Mouse (Mus musculus): ENCODE measurements at regions not wholly inside any gene's neighbourhood (a gene's known extent, or its start where the extent isn't known, plus 50 kb on each side); places are given as distances from the start of the nearest gene placed in this dataset.

DNA sequence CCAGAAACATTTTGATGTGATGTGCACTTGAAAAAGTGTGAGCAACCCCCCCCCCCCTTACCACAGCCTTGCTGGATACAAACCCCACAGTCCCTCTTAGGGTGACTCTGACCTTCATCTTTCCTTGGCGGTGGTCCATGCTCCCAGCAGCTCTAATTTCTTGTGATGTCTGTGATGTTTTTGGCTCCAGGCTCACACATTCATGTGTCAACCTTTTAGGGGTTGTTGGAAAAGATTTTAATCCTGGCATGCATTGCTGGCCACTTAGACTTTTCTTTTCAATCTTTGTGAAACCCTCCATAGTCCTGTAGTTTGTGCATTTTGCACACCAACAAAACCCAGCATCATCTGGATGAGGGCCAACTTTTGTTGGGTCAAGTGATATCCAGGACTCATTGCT lies 134.9 kb upstream of the Igfbp3 start:
- no peak for DNase-seq (ENCODE audit: low read depth)

- DNase-seq (ENCODE audit: low read depth), result no peak
Observed at GRCm38 (mm10) chr11:7337826-7338225, 124.1 kb upstream of the Igfbp3 start.

GRCm38 (mm10) chr11:7317409-7317970 lies 103.8 kb upstream of the Igfbp3 start:
- no peak for DNase-seq (ENCODE audit: low read depth)

GRCm38 (mm10) chr11:7296252-7296651 lies 82.5 kb upstream of the Igfbp3 start:
- no peak for DNase-seq (ENCODE audit: low read depth)

- DNase-seq (ENCODE audit: low read depth), result no peak
Observed at GRCm38 (mm10) chr11:7289242-7289938, 75.7 kb upstream of the Igfbp3 start.

- DNase-seq (ENCODE audit: low read depth), result no peak
Observed at GRCm38 (mm10) chr11:7284836-7285490, 71.2 kb upstream of the Igfbp3 start.

DNA sequence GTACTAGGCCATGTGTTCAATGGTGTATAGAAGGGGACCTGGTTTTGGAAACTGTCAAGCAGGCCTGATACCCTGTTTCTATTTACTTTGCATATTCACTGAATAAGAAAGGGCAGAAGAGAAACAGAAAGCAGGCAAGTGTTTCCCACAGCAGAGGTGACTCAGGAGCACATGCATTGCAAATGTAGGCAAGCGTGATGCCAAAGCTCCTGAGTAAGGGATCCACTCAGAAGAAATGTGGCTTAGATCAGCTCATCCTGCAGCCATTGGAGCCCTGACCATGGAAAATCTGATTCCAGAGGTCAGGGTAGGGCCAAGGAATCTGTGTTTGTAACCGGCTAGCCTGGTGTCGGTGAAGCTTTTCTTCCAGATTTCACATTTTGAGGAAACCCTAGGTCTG lies 69.3 kb upstream of the Igfbp3 start:
- DNase-seq (ENCODE audit: low read depth), result no peak

- no peak for DNase-seq (ENCODE audit: low read depth)
Observed at GRCm38 (mm10) chr11:7282188-7282587, 68.5 kb upstream of the Igfbp3 start.

DNA sequence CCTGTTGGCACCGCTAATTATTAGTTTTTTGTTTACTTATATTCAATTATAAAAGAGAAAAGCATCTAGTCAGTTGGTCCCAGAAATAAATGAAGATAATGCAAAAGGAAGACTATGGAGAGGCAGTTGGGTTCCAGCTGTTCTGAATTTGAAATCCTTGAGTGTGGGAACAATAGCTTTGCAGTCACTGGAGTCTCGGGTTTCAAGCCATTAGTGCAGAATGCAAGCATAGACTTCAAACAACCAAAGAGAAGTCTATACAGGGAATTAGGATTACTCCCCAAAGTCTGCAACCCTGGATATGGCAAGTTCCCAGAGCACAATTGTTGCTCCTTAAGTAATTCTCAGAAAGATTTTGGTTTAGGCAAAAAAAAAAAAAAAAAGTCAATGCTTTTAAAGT lies 67.9 kb upstream of the Igfbp3 start:
- no peak for DNase-seq (ENCODE audit: low read depth)

GRCm38 (mm10) chr11:7279891-7280290 lies 66.2 kb upstream of the Igfbp3 start:
- DNase-seq (ENCODE audit: low read depth), result peak; percentile 16

DNA sequence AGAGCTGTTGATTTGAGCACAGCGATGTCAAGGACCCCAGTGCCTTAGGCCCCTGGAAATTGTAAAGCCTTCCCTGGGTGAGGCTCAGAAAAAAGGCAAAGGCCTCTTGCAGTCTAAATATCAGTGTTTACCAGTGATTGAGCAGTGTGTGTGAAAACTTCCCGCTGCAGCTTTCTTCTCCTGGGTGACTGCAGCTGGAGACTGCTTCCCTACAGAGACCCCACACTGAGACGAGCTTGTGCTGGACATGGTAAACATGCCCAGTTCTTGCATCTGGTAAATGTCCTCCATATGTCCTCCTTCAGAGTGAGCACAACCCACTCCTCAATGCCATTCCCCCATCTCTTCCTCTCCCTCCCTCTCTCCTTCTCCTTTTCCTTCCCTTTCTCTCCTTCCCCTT lies 58.8 kb upstream of the Igfbp3 start:
- no peak for DNase-seq (ENCODE audit: low read depth)

DNA sequence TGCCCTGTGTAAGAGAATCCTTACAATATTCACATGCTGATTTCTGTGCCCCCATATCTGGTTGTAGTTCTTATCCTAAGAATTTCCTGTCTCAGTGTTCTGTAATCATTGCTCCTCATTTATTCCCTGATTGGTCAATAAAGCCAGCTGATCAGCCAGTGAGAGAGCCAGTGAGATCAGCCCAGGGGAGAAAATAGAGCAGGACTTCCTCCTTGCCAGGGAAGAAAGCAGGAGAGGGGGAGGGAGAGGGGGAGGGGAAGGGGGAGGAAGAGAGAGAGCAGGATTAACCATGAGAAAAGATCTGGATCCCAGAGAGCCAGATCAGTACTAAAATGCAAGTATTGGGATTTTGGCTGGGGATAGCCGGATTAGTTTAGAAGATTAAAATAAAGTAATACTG lies 57.2 kb upstream of the Igfbp3 start:
- no peak for DNase-seq (ENCODE audit: low read depth)

- no peak for DNase-seq (ENCODE audit: low read depth)
Observed at GRCm38 (mm10) chr11:7263971-7264370, 50.2 kb upstream of the Igfbp3 start.

All from 416B (cell line).